Mouse (Mus musculus): ENCODE measurements around the gene Gm30302. TPM values are rescaled to one million over a fixed set of nuclear protein-coding genes. Genes with fewer than 3 reads are reported as not detected.
"Not testable (repeated sequence)": the region's sequence is repeated elsewhere in the genome, so short reads cannot be mapped to it uniquely, and the experiment has no call there.

The Gm30302 gene
- total RNA-seq (2021): under 1 TPM; 0.10 to 0.24 TPM
- long read RNA-seq, experiment 1: 0 reads
- long read RNA-seq, experiment 2: 0 reads

DNA sequence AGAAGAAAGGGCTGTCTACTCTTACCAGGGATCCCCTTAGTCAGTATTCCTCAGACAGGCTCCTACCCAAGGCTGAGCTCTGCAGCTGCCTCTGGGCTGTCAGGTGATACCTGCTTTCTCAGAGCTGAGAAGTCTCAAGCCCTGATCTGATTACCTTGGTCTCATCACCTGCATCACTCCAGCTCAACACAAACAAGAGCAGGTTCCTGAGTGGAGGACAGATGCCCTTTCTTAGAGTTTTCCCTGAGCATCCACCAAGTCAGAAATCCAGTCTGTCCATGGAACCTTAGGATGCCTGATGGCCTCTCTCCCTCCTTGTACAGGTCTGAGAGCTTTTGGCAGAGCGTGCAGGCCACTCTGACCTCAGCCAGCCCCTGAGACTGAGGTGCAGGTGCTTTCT lies at the start of gene Gm30302:
Gm30302 (minus strand) TSS at position 101 of the 400 bp plus-strand sequence.
- no peak for DNase-seq
- intact Hi-C loops (cut with DNase I): no loop called here

DNA sequence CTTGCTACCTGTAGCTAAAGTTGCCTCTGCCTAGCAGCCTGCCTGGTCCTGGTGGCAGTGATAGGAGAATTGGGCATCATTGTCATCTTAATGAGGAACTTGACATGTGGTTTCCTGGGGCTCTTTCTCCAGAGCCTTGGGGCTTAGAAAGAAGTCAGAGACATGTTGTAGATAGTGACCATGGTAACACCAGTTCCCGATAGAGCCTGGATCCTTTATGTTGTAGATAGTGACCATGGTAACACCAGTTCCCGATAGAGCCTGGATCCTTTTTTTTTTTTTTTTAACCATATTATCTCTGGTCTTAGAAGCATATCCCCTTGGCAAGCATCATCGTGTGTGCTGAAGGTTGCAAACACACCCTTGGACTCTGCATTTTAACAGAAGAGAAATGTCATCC lies 48.0 kb upstream of the Gm30302 start:
- DNase-seq: no peak
- intact Hi-C loops (cut with DNase I): no loop called here

DNA sequence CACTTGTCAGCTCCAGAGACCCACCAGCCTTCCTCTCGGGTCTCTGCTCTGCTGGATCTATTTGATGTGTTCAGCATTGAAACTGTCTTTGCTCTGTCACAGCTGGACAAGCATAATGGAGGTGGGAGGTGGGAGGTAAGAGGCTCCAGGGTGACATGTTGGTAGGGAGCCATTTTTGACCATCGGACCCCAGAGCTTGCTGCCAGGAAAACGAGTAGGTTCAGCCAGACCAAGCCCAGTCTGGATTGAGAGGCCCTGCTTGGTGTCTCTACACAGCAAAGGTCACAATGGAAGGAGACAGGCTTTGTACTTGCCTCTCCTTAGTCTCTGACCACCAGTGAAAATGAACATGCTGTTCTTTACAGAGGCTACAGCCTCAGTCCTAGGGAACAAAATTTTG lies 47.3 kb upstream of the Gm30302 start:
- intact Hi-C loops (cut with DNase I): no loop called here
- no peak for DNase-seq

DNA sequence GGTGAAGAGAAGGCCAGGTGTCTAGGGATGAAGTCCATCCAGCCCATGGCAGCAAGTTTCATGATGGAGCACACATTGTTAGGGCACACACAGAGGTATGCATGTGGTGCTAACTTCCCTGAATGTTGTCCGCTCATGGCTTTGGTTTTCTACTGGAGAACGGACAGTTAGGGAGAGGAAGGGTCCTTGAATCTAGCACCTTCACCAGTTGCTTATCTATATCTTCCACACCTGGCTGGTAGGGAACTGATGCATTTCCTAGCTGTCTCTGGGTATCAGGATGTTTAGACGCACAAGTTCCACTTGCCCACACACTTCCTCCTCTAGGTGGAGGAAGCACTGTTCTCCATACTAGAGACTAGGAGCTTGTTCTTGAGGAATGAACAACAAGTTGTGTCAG lies 46.9 kb upstream of the Gm30302 start:
- intact Hi-C loops (cut with DNase I): no loop called here
- DNase-seq: no peak

DNA sequence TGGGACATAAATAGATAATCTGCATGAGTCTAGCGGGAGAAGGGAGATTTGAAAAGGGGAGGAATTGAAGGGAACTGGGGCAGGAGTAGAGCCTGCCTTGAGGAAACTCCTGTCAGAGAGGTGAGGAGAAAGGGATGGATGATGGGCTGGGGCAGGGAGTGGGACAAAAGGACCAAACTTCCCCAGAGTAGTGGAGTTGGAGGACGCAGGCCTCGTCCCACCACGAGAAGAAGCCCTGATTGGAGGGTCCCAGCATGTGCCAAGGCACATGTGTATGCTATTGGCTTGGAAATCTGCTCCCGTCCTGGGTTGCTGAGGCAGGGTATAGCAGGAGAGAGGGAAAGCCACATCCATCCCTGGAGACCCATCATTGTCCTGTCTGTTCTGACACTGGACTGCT lies 45.3 kb upstream of the Gm30302 start:
- intact Hi-C loops (cut with DNase I): no loop called here

DNA sequence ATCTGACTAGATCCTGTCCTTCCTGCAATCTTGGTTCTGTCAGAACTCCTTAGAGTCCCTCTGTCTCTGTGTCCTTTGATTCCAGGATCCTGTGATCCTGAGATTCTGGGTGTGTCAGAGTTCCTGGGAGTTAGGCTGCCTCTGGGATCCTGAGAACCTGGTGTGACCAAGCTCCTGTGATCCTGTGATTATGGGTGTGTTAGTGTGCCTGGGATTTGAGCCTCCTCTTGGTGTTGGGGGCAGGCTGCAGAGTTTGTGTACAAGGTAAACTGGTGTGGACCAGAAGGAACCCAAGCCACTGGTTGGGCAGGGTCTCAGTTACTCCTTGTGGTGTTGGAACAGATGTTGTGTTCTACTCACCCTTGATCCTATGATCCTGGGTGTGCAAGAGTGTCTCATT lies 42.4 kb upstream of the Gm30302 start:
- no peak for DNase-seq
- intact Hi-C loops (cut with DNase I): no loop called here

More for the DNA sequence above, 45.3 kb upstream of the Gm30302 start:
- no peak for DNase-seq

DNA sequence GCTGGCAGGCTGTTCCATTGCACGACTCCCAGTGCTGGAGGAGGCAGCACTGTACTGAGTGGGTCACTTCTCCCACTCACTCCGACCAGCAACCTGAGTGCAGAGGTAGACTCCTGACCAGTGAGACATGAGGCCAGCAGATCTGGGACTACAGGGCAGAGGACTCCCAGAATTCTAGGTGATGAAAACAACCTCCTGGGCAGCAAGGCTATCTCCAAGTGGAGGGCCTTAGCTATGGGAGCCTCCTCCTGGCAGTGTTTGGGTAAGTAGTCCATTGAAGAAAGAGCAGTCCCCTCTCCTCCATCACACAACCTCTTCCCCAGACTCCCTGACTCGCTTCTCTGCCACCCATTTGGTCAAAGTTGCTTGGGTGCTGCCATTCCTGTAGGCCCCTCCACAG lies 31.6 kb upstream of the Gm30302 start:
- intact Hi-C loops (cut with DNase I): no loop called here
- DNase-seq: no peak

DNA sequence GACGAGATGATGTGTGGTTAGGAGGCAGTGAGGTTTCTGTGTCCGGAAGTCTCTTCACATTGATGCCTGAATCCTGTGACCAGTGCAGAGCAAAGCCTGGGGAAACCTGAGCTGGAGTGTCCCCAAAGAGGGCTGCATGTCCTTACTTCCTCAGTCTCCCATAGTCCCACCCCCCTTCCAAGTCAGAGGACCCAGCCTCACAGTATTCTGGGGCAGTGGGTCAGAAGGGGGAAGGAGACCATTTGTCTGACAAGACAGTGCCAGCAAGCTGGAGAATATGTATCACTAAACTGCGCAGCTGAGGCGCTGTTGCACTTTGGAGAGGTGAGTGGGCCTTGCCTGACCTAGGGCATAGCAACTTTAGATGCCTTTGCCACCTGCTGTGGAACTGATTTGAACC lies 26.5 kb upstream of the Gm30302 start:
- intact Hi-C loops (cut with DNase I): no loop called here
- DNase-seq: no peak

DNA sequence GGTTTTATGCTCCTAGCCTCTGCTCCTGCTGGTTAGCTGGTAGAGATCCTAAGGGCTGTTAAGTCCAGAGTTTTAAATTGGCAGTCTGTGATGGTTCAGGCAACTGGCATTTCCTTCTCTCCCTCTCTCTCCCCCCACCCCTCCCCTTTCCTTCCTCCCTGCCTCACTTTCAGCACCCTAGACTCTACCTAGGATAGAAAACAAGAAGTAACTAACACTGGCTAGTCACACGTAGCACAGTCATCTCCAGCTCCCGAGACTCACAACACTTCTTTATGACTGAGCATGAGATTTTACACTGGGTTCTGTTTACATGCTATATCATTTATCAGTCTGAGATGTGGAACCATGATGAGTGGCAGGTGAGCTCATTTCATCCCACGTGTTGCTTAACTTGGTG lies 16.2 kb upstream of the Gm30302 start:
- no peak for DNase-seq
- intact Hi-C loops (cut with DNase I): no loop called here

DNA sequence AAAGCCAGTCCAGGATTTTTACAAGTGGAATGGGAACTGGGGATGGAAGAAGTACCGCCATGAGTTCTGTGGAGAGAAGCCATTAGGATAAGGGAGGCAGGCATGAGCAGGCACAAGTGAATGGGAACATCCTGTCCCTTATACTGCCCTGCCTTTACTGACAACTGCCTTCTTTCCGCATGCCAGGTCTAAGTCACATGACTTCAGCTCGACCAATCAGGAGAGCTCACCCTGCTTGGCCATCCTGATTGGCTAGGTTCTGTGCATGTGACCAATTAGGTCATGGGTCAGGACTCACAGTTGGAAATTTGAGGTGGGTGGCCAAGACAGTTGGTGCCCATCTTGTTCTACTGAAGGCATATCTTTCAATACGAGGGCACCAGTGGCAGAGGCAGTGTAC lies 15.6 kb upstream of the Gm30302 start:
- no peak for DNase-seq
- intact Hi-C loops (cut with DNase I): no loop called here

DNA sequence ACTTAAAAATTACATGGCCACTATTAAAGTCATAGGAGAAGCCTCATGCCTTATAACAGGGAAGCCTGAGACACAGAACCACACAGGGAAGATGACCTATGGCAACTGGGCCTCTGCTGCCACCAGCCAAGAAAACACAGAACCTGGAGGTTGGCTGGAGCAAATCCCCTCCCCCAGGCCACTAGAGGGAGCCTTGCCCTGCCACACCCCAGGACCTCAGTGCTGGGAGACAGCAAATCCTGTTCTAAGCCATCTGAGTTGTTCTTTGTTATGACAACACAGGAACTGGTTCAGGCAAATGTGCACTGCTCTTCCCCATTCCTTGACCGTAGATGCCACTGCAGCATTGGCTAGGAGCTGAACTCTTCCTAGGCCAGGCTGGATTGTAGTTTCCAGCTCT lies 8.3 kb upstream of the Gm30302 start:
- no peak for DNase-seq
- intact Hi-C loops (cut with DNase I): no loop called here

DNA sequence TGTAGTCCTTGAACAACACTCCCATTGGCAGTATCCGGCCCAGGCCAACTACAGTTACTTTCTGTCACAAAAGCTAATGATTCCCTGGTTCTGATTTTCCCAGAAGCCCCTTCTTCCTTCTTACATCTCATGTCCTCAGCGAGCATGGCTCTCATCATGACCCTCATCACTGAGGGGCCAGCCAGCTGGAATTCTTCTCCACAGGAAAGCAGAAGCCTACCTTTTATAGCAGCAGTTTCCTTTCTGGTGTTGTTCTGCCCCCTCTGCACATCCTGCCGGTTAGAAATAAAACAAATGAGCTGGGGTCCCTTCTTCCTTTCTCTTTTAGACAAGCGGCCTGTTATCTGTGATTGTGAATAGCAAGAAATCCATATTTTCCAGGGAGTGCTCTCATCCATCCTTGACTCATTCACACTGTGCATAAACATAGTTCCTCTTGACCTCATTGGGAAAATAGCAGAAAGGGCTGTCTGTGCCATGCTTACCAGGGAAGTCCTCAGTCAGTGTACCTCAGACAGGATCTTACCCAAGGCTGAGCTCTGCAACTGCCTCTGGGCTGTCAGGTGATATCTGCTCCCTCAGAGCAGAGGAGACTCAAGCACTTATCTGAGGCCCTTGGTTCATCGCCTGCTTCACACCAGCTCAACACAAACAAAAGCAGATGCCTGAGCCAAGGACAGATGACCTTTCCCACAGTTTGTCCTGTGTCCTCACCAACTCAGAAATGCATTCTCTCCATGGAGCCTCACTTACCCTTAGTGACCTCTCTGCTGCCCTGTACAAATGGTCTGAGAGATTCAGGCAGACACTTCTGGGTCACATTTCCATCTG lies 10.0 kb downstream of the Gm30302 start:
- intact Hi-C loops (cut with DNase I): no loop called here
- DNase-seq: peak in 1 of 2 experiments; percentile 2

DNA sequence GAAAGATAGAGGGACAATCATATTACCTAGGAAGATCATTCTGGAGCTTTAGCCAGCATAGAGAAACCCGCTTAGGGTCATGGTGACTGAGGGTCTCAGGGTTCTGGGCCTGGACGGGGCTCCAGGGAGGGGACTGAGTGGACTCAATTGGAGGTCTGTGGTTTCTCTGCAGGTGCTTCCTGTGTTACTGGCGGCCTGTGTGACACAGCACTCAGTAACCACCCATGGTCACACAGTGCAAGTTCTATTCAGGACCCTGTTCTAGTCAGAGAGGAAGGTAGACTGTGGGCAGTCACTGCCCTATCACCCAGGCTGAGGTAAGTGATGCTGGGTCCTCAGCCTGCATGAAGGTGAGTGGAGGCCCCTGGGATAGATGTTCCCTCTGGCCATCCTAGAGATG lies 14.9 kb downstream of the Gm30302 start:
- intact Hi-C loops (cut with DNase I): no loop called here

DNA sequence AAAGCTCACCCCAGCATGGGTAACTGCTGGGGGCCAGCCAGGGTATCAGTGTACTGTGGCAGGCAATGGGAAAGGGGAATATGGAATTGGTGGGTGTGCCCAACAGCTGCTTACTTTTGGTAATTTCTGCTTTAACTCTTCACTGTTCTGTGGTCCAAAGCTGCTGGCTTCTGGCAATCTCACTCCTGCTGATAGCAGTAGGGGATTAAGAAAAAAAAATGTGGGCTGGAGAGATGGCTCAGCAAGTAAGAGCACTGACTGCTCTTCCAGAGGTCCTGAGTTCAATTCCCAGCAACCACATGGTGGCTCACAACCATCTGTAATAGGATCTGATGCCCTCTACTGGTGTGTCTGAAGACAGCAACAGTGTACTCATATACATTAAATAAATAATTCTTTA lies 27.3 kb downstream of the Gm30302 start:
- DNase-seq; intact Hi-C loops (cut with DNase I): not testable (repeated sequence)

More for the DNA sequence above, 14.9 kb downstream of the Gm30302 start:
- no peak for DNase-seq

DNA sequence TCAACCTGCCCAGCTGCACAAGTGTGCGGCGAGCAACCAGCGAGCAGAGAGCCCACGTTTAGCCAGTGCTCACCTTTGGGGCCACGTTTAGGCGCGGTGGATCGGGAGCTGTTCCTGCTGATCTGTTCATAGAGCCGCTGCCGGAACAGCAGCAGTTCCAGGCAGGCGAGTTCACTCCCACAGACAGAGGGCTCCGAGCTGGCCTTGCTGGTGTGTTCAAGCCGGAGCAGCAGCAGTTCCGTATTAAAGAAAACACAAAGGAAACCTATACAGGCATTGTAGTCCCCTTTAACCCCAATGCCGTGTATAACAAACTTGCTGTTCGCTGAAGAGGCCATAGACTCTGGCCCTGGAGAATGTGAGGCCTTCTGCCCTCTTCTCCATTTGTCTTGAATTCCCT lies 29.7 kb downstream of the Gm30302 start:
- DNase-seq: no peak
- intact Hi-C loops (cut with DNase I): no loop called here

DNA sequence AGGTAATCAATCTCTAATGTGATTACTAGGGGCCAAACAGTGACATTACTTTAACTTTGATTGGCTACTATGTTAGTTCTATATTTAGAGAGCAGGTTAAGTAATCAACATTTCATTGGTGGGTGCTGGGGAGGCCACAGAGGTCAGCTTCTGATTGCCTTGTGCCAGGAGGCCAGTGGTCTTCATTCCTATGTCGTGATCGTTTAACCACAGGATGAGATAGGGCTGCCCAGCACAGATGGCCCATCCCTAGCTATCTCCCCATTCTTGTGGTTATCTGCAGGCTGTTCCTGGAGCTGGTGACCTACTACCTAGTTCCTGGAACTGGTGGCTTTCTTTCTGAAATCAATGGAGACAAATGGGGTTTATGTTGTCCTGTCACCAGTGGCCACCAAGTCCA lies 30.8 kb downstream of the Gm30302 start:
- DNase-seq: no peak
- intact Hi-C loops (cut with DNase I): no loop called here

DNA sequence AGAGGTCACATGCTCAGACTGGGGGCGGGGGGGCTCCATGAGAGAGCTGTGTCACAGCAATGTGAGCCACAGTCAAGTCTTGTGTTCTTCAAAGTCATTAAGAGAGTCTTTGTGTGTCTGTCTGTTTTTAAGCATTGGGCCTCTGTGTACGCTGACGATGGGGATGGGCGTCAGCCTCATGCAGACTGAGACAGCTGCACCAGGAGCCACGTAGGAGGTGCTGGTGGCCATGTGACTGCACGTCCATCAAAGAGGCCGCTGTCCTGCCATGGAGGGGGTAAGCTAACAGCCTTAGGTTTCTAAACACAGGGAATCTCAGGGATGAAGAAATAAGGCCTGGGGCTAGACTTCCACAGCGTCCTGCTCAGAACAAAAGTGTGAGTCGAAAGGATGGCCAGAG lies 32.5 kb downstream of the Gm30302 start:
- intact Hi-C loops (cut with DNase I): no loop called here
- DNase-seq: no peak

DNA sequence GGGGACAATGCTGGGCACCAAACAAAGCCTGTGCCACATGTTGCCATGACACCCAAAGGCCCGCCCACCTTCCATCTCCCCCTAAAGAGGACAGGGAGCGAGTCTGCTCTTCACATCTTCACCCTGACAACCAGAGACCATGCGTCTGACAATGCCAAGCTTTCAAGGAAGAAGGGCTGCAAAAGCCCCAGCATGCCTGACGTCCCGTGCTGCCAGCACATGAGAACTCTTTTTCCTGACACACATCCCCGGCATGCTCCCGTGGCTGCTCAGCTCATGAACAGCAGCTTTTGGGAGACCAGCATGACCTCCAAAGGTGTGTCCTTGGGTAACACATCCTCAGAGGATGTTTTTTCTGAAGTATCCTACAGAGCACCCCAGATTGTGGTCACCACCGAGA lies 33.5 kb downstream of the Gm30302 start:
- DNase-seq: no peak
- intact Hi-C loops (cut with DNase I): no loop called here

DNA sequence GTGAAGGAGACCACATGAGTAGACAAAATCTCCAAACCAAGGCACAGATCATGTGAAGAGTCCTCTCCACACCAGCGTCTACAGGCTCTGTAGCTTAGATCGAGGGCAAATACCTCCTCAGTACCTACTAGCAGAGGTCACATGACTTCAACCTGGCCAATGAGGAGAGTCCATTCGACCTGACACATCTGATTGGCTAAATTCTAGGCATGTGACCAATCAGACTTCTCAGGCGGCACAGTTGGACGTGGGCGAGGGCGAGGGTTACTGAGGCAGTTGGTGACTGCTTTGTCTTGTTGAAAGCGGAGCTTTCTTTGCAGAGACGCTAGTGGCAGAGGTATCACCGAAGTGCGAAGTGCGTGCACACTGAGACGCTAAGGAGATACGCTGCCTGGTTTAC lies 36.6 kb downstream of the Gm30302 start:
- no peak for DNase-seq
- intact Hi-C loops (cut with DNase I): no loop called here

DNA sequence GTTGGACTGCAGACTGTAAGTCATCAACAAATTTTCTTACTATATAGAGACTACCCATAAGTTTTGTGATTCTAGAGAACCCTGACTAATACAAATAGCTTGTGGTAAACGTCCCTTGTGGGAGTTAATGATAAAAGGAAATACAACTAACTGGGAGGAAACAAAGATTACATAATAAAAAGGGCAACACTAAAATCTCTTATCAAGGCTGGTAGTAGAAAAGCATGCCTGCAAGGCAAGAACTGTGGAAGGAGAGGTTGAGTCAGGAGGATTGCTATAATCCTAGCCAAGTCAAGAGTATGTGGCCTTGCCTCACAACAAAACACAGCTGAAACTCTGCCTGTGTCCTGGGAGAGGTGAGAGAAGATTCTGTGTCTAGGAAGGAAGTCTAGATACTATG lies 38.1 kb downstream of the Gm30302 start:
- no peak for DNase-seq

DNA sequence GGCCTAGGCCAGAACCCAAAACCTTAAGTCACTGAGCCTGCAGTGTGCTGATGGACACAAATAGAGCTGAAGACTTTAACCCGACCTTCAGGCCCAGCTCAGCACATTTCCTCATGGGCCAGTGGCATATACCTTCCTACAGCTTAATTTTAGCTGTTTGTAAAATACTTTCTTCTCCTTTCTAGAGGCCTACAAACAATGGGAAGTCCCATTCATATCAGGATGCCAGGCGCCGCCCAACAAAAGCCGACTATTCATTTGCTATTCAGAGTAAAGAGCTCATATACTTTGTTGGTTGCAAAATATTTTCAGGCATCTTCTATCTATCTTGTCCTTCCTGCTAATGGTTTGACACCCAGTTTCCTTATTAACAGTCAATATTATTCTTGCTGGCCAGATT lies 40.8 kb downstream of the Gm30302 start:
- intact Hi-C loops (cut with DNase I): no loop called here

More for the DNA sequence above, 38.1 kb downstream of the Gm30302 start:
- intact Hi-C loops (cut with DNase I): no loop called here

DNA sequence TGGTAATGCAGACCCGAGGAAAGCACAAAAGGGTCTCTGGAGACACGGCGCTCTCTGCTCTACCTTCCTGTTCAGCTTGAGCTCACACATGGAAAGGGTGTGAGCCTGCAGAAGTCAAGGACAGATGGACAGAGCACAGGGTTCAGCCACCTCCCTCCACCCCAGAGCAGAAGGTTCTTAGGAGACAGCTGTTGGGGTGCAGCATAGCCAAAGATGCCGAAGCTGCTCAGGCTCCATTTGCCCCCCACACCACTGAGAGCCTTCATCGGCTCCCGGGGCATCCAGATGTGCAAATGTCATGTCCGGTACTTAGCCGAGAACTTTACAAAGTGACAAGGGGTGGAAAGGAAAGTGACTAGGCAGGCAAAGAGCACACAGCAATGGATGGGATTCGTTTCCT lies 42.2 kb downstream of the Gm30302 start:
- intact Hi-C loops (cut with DNase I): no loop called here
- no peak for DNase-seq

More for the DNA sequence above, 40.8 kb downstream of the Gm30302 start:
- DNase-seq: no peak
